Mouse (Mus musculus) myocyte (in vitro differentiated cells): Measurements from ENCODE around the gene Mpst. TPM values are rescaled to one million over a fixed set of nuclear protein-coding genes. Genes with fewer than 3 reads are reported as not detected.

Experiments
- H3K27me3 ChIP-seq: one replicate; pipeline ENCODE4 v1.6.1; 2011; ENCODE audit not compliant: control insufficient read depth, insufficient read depth, insufficient read length
- H3K36me3 ChIP-seq: one replicate; pipeline ENCODE4 v1.6.1; 2011; ENCODE audit not compliant: control insufficient read depth, insufficient read depth
- H3K4me2 ChIP-seq: one replicate; pipeline ENCODE4 v1.6.1; 2011; ENCODE audit warnings: low read depth, control low read depth
- H3K4me3 ChIP-seq: one replicate; pipeline ENCODE4 v1.5.1; 2011; ENCODE audit warnings: mild to moderate bottlenecking, control low read depth, moderate library complexity
- H3K79me2 ChIP-seq: one replicate; pipeline ENCODE4 v1.6.1; 2011; ENCODE audit not compliant: control insufficient read depth, insufficient read depth
- H3ac ChIP-seq: one replicate; pipeline ENCODE4 v1.6.1; 2011; ENCODE audit not compliant: control insufficient read depth, insufficient read length
- CEBPB ChIP-seq: IDR thresholded peaks from 2 replicates; pipeline ENCODE4 v1.6.1; 2011; ENCODE audit warnings: mild to moderate bottlenecking, moderate library complexity; ENCODE audit not compliant: poor library complexity, insufficient read depth, severe bottlenecking
- E2F4 ChIP-seq: IDR thresholded peaks from one replicate; pipeline ENCODE4 v1.6.1; 2011; ENCODE audit warnings: mild to moderate bottlenecking, control low read depth, moderate library complexity; ENCODE audit not compliant: insufficient read depth
- MAX ChIP-seq: IDR thresholded peaks from one replicate; pipeline ENCODE4 v1.6.1; 2011; ENCODE audit warnings: low read depth, mild to moderate bottlenecking, control low read depth
- MYOD1 ChIP-seq, 3 experiments: IDR thresholded peaks; one replicate each; pipeline ENCODE4 v1.6.1; 2011; ENCODE audit warnings: control low read depth in 2 of 3, low read depth in 2 of 3, mild to moderate bottlenecking in 2 of 3, moderate library complexity in 1 of 3; ENCODE audit not compliant: insufficient read length in 2 of 3, control insufficient read depth in 1 of 3
- MYOG ChIP-seq, 3 experiments: IDR thresholded peaks; one replicate each; pipeline ENCODE4 v1.6.1; 2011; ENCODE audit warnings: control low read depth in 2 of 3, low read depth in 2 of 3, mild to moderate bottlenecking in 2 of 3; ENCODE audit not compliant: insufficient read length in 2 of 3, control insufficient read depth in 1 of 3, insufficient read depth in 1 of 3
- POLR2A ChIP-seq: IDR thresholded peaks from one replicate; pipeline ENCODE4 v1.6.1; 2011; ENCODE audit warnings: low read depth, mild to moderate bottlenecking, control low read depth, moderate library complexity; ENCODE audit not compliant: insufficient read length
- POLR2AphosphoS2 ChIP-seq: IDR thresholded peaks from one replicate; pipeline ENCODE4 v1.6.1; 2011; ENCODE audit warnings: low read depth, control low read depth; ENCODE audit not compliant: insufficient read length
- REST ChIP-seq: IDR thresholded peaks from one replicate; pipeline ENCODE4 v1.6.1; 2011; ENCODE audit warnings: mild to moderate bottlenecking, control low read depth, moderate library complexity; ENCODE audit not compliant: insufficient read depth, insufficient read length
- SRF ChIP-seq: IDR thresholded peaks from one replicate; pipeline ENCODE4 v1.6.1; 2011; ENCODE audit warnings: low read depth; ENCODE audit not compliant: control insufficient read depth, insufficient read length
- TCF12 ChIP-seq: IDR thresholded peaks from one replicate; pipeline ENCODE4 v1.6.1; 2011; ENCODE audit warnings: mild to moderate bottlenecking, control low read depth; ENCODE audit not compliant: poor library complexity, insufficient read depth, severe bottlenecking
- TCF3 ChIP-seq: IDR thresholded peaks from one replicate; pipeline ENCODE4 v1.6.1; 2011; ENCODE audit warnings: low read depth, control low read depth; ENCODE audit not compliant: insufficient read length
- USF1 ChIP-seq: IDR thresholded peaks from one replicate; pipeline ENCODE4 v1.6.1; 2011; ENCODE audit warnings: low read depth, mild to moderate bottlenecking, control low read depth, moderate library complexity
- polyA plus RNA-seq: library from polyadenylated mRNA; unstranded; fragments of >200 nt; fragmentation: generic; extraction: Trizol; gene quantifications from one replicate; pipeline ENCODE4 v1.2.1, GENCODE M21; 2012; ENCODE audit warnings: missing spikeins

Mpst gene
- polyA plus RNA-seq, 1 experiment: 77.1 TPM

GRCm38 (mm10) chr15:78434896-78435520, 28.8 kb downstream of the Mpst start:
- no peaks in the 10 kb centered on the region for H3K27me3 ChIP-seq
- peaks cover 2% of the 10 kb centered on the region for H3K79me2 ChIP-seq
- H3K4me3 ChIP-seq: no peak overlapping the region
- TF ChIP-seq MAX (no peak), TCF12 (no peak), CEBPB (no peak), POLR2AphosphoS2 (no peak), SRF (no peak)
- no peak overlapping the region for H3K4me2 ChIP-seq
- H3K36me3 ChIP-seq: peaks cover 10% of the 10 kb centered on the region
- H3ac ChIP-seq: no peak overlapping the region

GRCm38 (mm10) chr15:78435681-78436080, 29.5 kb downstream of the Mpst start:
- no peaks in the 10 kb centered on the region for H3K27me3 ChIP-seq
- H3K79me2 ChIP-seq: no peaks in the 10 kb centered on the region
- no peak overlapping the region for H3K4me3 ChIP-seq
- H3K36me3 ChIP-seq: peaks cover 8% of the 10 kb centered on the region
- H3K4me2 ChIP-seq: no peak overlapping the region
- no peak overlapping the region for H3ac ChIP-seq
- TF ChIP-seq POLR2AphosphoS2 (no peak), USF1 (peak; percentile 26)

GRCm38 (mm10) chr15:78436380-78437192, 30.4 kb downstream of the Mpst start:
- Histone ChIP-seq H3K4me2 (peak overlapping the region; percentile 79), H3K36me3 (peaks cover 5% of the 10 kb centered on the region), H3K79me2 (no peaks in the 10 kb centered on the region), H3ac (no peak overlapping the region), H3K27me3 (no peaks in the 10 kb centered on the region), H3K4me3 (peak overlapping the region; percentile 9)
- peak in 2 of 3 experiments; percentile 95 to 99 for TF ChIP-seq MYOD1 (IDR thresholded peaks at IDR 0.05; ENCODE audit: control insufficient read depth in 1 of 3, insufficient read length in 2 of 3, low read depth in 2 of 3)
- no peak for TF ChIP-seq POLR2AphosphoS2
- TF ChIP-seq CEBPB: 0 out of 2 replicates have a peak, but pooled peaks have one; percentile 16
- TF ChIP-seq SRF: no peak
- TF ChIP-seq POLR2A: no peak
- peak; percentile 70 for TF ChIP-seq TCF3
- peak; percentile 74 to 96 (median 90) for TF ChIP-seq MYOG (IDR thresholded peaks at IDR 0.05; ENCODE audit: control insufficient read depth in 1 of 3, insufficient read depth in 1 of 3, insufficient read length in 2 of 3, low read depth in 2 of 3)
- no peak for TF ChIP-seq USF1
- TF ChIP-seq TCF12: peak; percentile 54
- TF ChIP-seq MAX: no peak
- TF ChIP-seq E2F4: no peak
- no peak for TF ChIP-seq REST

- Histone ChIP-seq H3ac (no peak overlapping the region), H3K4me2 (peak overlapping the region; percentile 79), H3K27me3 (no peaks in the 10 kb centered on the region), H3K4me3 (peak overlapping the region; percentile 9), H3K79me2 (no peaks in the 10 kb centered on the region), H3K36me3 (peaks cover 4% of the 10 kb centered on the region)
- TF ChIP-seq CEBPB (no peak), MYOD1 (IDR thresholded peaks at IDR 0.05; ENCODE audit: control insufficient read depth in 1 of 3, insufficient read length in 2 of 3, low read depth in 2 of 3) (peak in 1 of 3 experiments; percentile 28), POLR2A (no peak), USF1 (no peak), TCF3 (no peak), E2F4 (no peak), MYOG (IDR thresholded peaks at IDR 0.05; ENCODE audit: control insufficient read depth in 1 of 3, insufficient read depth in 1 of 3, insufficient read length in 2 of 3, low read depth in 2 of 3) (peak in 2 of 3 experiments; percentile 23 to 39), MAX (no peak), TCF12 (no peak), SRF (no peak), REST (no peak), POLR2AphosphoS2 (no peak)
Measured at GRCm38 (mm10) chr15:78437237-78438017, 31.2 kb downstream of the Mpst start.
